Mouse (Mus musculus) gastrocnemius, adult 8-10 months (tissue): ENCODE measurements around the gene Hlcs. TPM values are rescaled to one million over a fixed set of nuclear protein-coding genes. Genes with fewer than 3 reads are reported as not detected.

Source experiments
- DNase-seq, 2 experiments: peaks; one replicate each; pipeline ENCODE4 v3.0.0; 2022; ENCODE audit warnings: low spot score in 2 of 2
- microRNA-seq: library from miRNA; unstranded; fragments of <30 nt; microRNA quantifications from one replicate; pipeline ENCODE4 v1.2.0, GENCODE M21; 2022
- total RNA-seq, 4 experiments: library from RNA; stranded (reverse); gene quantifications; 2 replicates each; pipeline ENCODE4 v1.2.4; 2022

Gene Hlcs
- total RNA-seq, 4 experiments from 2014 or later, result 7.9 to 10.8 (median 9.8) TPM

GRCm38 (mm10) chr16:94081996-94082708, 231.2 kb downstream of the Hlcs start:
- DNase-seq, result no peak

- no peak for DNase-seq
Measured at GRCm38 (mm10) chr16:94081596-94081995, 231.8 kb downstream of the Hlcs start.

GRCm38 (mm10) chr16:94079856-94080555, 233.4 kb downstream of the Hlcs start:
- no peak for DNase-seq

- no peak for DNase-seq
Measured at GRCm38 (mm10) chr16:94079075-94079855, 234.1 kb downstream of the Hlcs start.

Small RNA genes lying within 50 kb of the gene (microRNA-seq; reads per million reads assigned to microRNA genes)
- gene Gm23062, result not detected

Other genes starting within 250 kb of the Hlcs start
- 10 to 100 TPM; 15.8 to 18.6 (median 18.4) TPM for gene Sim2, start 228.6 kb downstream of the Hlcs start, total RNA-seq
- gene Ripply3, start 14.8 kb upstream of the Hlcs start, total RNA-seq, result under 1 TPM; 0.49 to 0.85 (median 0.74) TPM
- 10 to 100 TPM; 57.0 to 71.2 (median 62.4) TPM for gene Ttc3, start 57.0 kb upstream of the Hlcs start, total RNA-seq
- 100 to 1,000 TPM; 163 to 198 (median 181) TPM for gene Pigp, start 58.3 kb upstream of the Hlcs start, total RNA-seq
- gene Vps26c, start 213.3 kb upstream of the Hlcs start, total RNA-seq, result 10 to 100 TPM in 3 of 4 experiments, 1 to 10 TPM in 1; 8.6 to 12.1 (median 10.2) TPM